ENCODE assay signal across 17 mouse cellular contexts in genomic region chr8:128453471-128453870, GRCm38 (mm10).
DNase-seq lines count a peak whose midpoint lies in the region; ATAC-seq and TF ChIP-seq lines count a peak whose summit lies in the region.
"Had no signal": no experiment of that assay in that cellular context is flagged by ENCODE, and none has a peak within 500 bp of the region (broad histone marks: within the 10 kb centered on the region; RNA-seq: fewer than 3 reads in every experiment).

No protein-coding gene starts in this region.

- no peaks in the 10 kb centered on the region for H3K27me3 ChIP-seq in heart, adult 2 months (ENCODE audit: control insufficient read depth, insufficient read depth, low read length)
- no peaks in the 10 kb centered on the region for H3K27me3 ChIP-seq in liver, postnatal 0 days (ENCODE audit: insufficient read depth, low read length)
- no peaks in the 10 kb centered on the region for H3K27me3 ChIP-seq in liver, embryonic 11.5 days (replicated peaks; ENCODE audit: control insufficient read depth, insufficient read depth, low read length)
- H3K27me3 ChIP-seq in kidney, embryonic 16.5 days (ENCODE audit: insufficient read depth, low read length): no peaks in the 10 kb centered on the region
- H3K27me3 ChIP-seq: embryonic facial prominence, embryonic 12.5 days had no signal

- H3K36me3 ChIP-seq in heart, adult 2 months (ENCODE audit: control insufficient read depth, insufficient read depth, low read length): peaks cover 76% of the 10 kb centered on the region
- H3K36me3 ChIP-seq in liver, postnatal 0 days (replicated peaks; ENCODE audit: insufficient read depth, low read length): no peaks in the 10 kb centered on the region
- no peaks in the 10 kb centered on the region; the same call in 1 of the 2 replicates for H3K36me3 ChIP-seq in liver, embryonic 11.5 days (ENCODE audit: control insufficient read depth, insufficient read depth, low read length)
- H3K36me3 ChIP-seq in kidney, embryonic 16.5 days (ENCODE audit: insufficient read depth, low read length): peaks cover 7% of the 10 kb centered on the region
- H3K36me3 ChIP-seq: embryonic facial prominence, embryonic 12.5 days had no signal

- H3K4me1 ChIP-seq in heart, adult 2 months (ENCODE audit: control insufficient read depth, insufficient read depth, low read length): peaks cover 27% of the 10 kb centered on the region
- peaks cover 7% of the 10 kb centered on the region for H3K4me1 ChIP-seq in liver, postnatal 0 days (ENCODE audit: insufficient read depth)
- H3K4me1 ChIP-seq in liver, embryonic 11.5 days (replicated peaks; ENCODE audit: control insufficient read depth, insufficient read depth, low read length): no peaks in the 10 kb centered on the region
- H3K4me1 ChIP-seq in kidney, embryonic 16.5 days (ENCODE audit: insufficient read depth, low read length): peaks cover 33% of the 10 kb centered on the region

- no peak for TF ChIP-seq POLR2A in heart, adult 2 months (IDR thresholded peaks at IDR 0.05; ENCODE audit: insufficient read depth, low read depth, low read length)

- no peak overlapping the region for H3K4me2 ChIP-seq in liver, postnatal 0 days (ENCODE audit: low read depth, low read length)
- no peak overlapping the region for H3K4me2 ChIP-seq in liver, embryonic 11.5 days
- H3K4me2 ChIP-seq in kidney, embryonic 16.5 days (replicated peaks; ENCODE audit: low read depth, low read length): no peak overlapping the region
- H3K4me2 ChIP-seq: embryonic facial prominence, embryonic 12.5 days; heart, embryonic 11.5 days; hindbrain, embryonic 14.5 days had no signal

- no peaks in the 10 kb centered on the region for H3K9me3 ChIP-seq in liver, postnatal 0 days (ENCODE audit: low read length)
- H3K9me3 ChIP-seq in liver, embryonic 11.5 days (ENCODE audit: control insufficient read depth, low read length): no peaks in the 10 kb centered on the region
- no peaks in the 10 kb centered on the region for H3K9me3 ChIP-seq in kidney, embryonic 16.5 days (ENCODE audit: low read length)
- H3K9me3 ChIP-seq: embryonic facial prominence, embryonic 12.5 days had no signal

- peaks cover 2% of the 10 kb centered on the region; the same call in 1 of the 2 replicates for H3K79me2 ChIP-seq in heart, adult 2 months (replicated peaks; ENCODE audit: control insufficient read depth, insufficient read depth, low read length)

- H3K9ac ChIP-seq in heart, adult 2 months (ENCODE audit: low read depth, low read length): no peak overlapping the region
- no peak overlapping the region for H3K9ac ChIP-seq in liver, postnatal 0 days (replicated peaks)
- no peak overlapping the region for H3K9ac ChIP-seq in liver, embryonic 11.5 days (ENCODE audit: low read depth, low read length)
- H3K9ac ChIP-seq in kidney, embryonic 16.5 days (replicated peaks; ENCODE audit: low read length): no peak overlapping the region
- H3K9ac ChIP-seq: embryonic facial prominence, embryonic 12.5 days; hindbrain, embryonic 14.5 days; liver, embryonic 14.5 days had no signal

- no peak overlapping the region for H3K4me3 ChIP-seq in heart, adult 2 months
- no peak overlapping the region for H3K4me3 ChIP-seq in liver, postnatal 0 days (ENCODE audit: low read depth, low read length)
- H3K4me3 ChIP-seq in liver, embryonic 11.5 days (ENCODE audit: low read depth, low read length): no peak overlapping the region
- H3K4me3 ChIP-seq in kidney, embryonic 16.5 days (ENCODE audit: low read length): no peak overlapping the region
- H3K4me3 ChIP-seq: embryonic facial prominence, embryonic 12.5 days had no signal

- H3K27ac ChIP-seq in heart, adult 2 months: peak overlapping the region; percentile 12
- 0 out of 2 replicates have a peak overlapping the region, but pooled peaks have one; percentile 18 for H3K27ac ChIP-seq in liver, postnatal 0 days (ENCODE audit: low read depth)
- H3K27ac ChIP-seq in liver, embryonic 11.5 days (ENCODE audit: low read depth, low read length): no peak overlapping the region
- H3K27ac ChIP-seq in kidney, embryonic 16.5 days (ENCODE audit: low read length): no peak overlapping the region
- H3K27ac ChIP-seq: embryonic facial prominence, embryonic 12.5 days; hindbrain, embryonic 14.5 days; kidney, postnatal 0 days; liver, embryonic 14.5 days had no signal

- no peak for TF ChIP-seq CTCF in heart, adult 2 months (IDR thresholded peaks at IDR 0.05)
- TF ChIP-seq CTCF in liver, postnatal 0 days (IDR thresholded peaks at IDR 0.05; ENCODE audit: low read depth): no peak

- ATAC-seq in liver, postnatal 0 days: no peak
- ATAC-seq in liver, embryonic 11.5 days (replicated peaks; ENCODE audit: low FRiP score): no peak
- ATAC-seq in granulocyte monocyte progenitor cell, adult 5-6 weeks (replicated peaks; ENCODE audit: poor library complexity, severe bottlenecking): peak; percentile 90
- no peak for ATAC-seq in kidney, embryonic 16.5 days (ENCODE audit: low FRiP score, low TSS enrichment)
- ATAC-seq: forebrain, embryonic 16.5 days; intestine, postnatal 0 days had no signal

- DNase-seq in heart, adult 2 months: no peak
- no peak for DNase-seq in heart, adult 8-10 months (ENCODE audit: low spot score)
- no peak for DNase-seq in liver, postnatal 0 days
- no peak for DNase-seq in liver, embryonic 11.5 days (ENCODE audit: low spot score)
- peak; percentile 64 for DNase-seq in 416B (ENCODE audit: low read depth)
- no peak for DNase-seq in kidney, postnatal 4 days
- DNase-seq: adrenal gland, postnatal 10 days; cerebellum, adult 8-10 months had no signal

- no peak for TF ChIP-seq EP300 in heart, adult 2 months (IDR thresholded peaks at IDR 0.05; ENCODE audit: insufficient read depth, low read depth, low read length)
- TF ChIP-seq EP300 in liver, postnatal 0 days (IDR thresholded peaks at IDR 0.05; ENCODE audit: low read depth): no peak

- intact Hi-C loops in heart, adult 2 months (cut with DNase I): loop anchor here (5.0 kb wide), 2 partner anchors 34 to 596 kb away; no protein-coding TSS in a partner anchor

- WGBS in heart, adult 2 months: 43% methylated on average over 2 of the region's 2 CpGs
- 28% methylated on average over 2 of the region's 2 CpGs for WGBS in liver, postnatal 0 days (ENCODE audit: insufficient replicate concordance)
- WGBS in liver, embryonic 11.5 days: 49% methylated on average over 2 of the region's 2 CpGs
- WGBS in kidney, embryonic 16.5 days: 79% methylated on average over 2 of the region's 2 CpGs

Comparison
In these comparisons a context has a peak if more than half of its experiments do, and no peak if none do; other contexts are left out.
1. H3K27ac ChIP-seq: peak in heart, adult 2 months (single experiment) and liver, postnatal 0 days (single experiment); none in liver, embryonic 11.5 days (single experiment) and kidney, embryonic 16.5 days (single experiment).